Mouse (Mus musculus) Patski (cell line): ENCODE results near the gene Vps35l. TPM values are rescaled to one million over a fixed set of nuclear protein-coding genes. Genes with fewer than 3 reads are reported as not detected.

Experiments
- ATAC-seq: fragments of 100-300 bp; one replicate; pipeline ENCODE4 v1.8.0; 2021
- CTCF ChIA-PET: fragments of 350-600 bp; sonication (Branson Sonifier 250); formaldehyde crosslinking; loops from one replicate; lab custom pipeline; 2022; ENCODE audit warnings: inconsistent platforms; lab: Charles Lee
- POLR2A ChIA-PET: fragments of 350-600 bp; sonication (Branson Sonifier 250); formaldehyde crosslinking; loops from one replicate; lab custom pipeline; 2022; ENCODE audit warnings: antibody characterized with exemption, inconsistent platforms; lab: Charles Lee
- DNase-seq: peaks from one replicate; pipeline ENCODE4 v3.0.0-alpha.2; 2011; ENCODE audit warnings: low read depth, low spot score
- H3K27me3 ChIP-seq: fragments of 371-371 bp; one replicate; pipeline ENCODE4 v1.5.1; 2021
- CTCF ChIP-seq: fragments of 100-300 bp; IDR thresholded peaks from one replicate; pipeline ENCODE4 v1.5.1; 2021
- in situ Hi-C: fragments of 300-500 bp; cut with MboI; formaldehyde crosslinking; loops from 3 replicates; pipeline ENCODE4 v1.11.1; 2018; ENCODE audit warnings: low pct_unique_long_range_greater_than_20kb, mixed read lengths
- polyA plus RNA-seq: library from polyadenylated mRNA; unstranded; gene quantifications from one replicate; pipeline ENCODE4 v1.2.3, GENCODE M21; 2021

Gene Vps35l
- polyA plus RNA-seq, 1 experiment from 2014 or later: 107 TPM

DNA sequence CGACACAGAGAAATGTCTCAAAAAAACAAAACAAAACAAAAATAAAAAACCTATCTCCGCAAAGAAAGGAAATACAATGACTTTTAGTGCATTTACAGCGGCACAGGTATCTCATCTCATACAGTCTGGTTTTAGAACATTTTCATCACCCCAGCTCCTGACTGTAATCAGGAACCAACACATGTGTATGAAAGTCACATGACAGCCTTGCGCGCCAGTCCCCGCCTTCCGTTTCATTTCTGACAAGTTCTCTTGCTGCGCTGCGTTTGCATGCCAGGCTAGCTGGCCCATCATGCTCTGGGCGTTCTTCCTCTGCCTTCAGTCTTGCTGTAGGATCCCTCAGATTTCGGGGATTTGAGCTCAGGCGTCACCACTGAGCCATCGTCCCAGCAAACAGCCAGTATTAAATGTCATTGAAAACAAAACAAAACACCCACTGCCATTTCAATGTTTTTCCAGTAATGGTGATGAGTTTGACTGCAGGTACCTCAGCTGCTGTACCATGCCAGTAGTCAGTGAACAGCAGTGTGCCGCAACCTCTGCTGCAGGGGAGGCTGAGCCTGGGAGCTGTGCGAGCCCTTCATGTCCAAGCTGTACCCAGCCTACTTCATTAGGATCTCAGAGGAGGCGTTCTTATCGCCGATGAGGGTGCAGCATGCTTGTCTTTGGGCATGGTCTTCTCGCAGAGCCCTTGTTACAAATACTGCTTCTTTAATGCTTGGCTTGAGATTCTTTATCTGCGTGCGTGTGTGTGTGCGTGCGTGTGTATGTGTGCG lies 16.7 kb downstream of the Vps35l start:
- TF ChIP-seq CTCF: no peak
- ChIA-PET POLR2A (no interaction called here), CTCF (interaction anchor here (0.9 to 2.5 kb wide), 2 partner anchors 9 to 58 kb away, joined by 3 to 9 read pairs; no protein-coding TSS in a partner anchor)
- no peak for DNase-seq
- no peak for ATAC-seq
- H3K27me3 ChIP-seq: no peaks in the 10 kb centered on the region
- in situ Hi-C loops: loop anchor here (10.0 kb wide), 1 partner anchor 758 kb away; the partner anchor contains the start of gene Acsm5

DNA sequence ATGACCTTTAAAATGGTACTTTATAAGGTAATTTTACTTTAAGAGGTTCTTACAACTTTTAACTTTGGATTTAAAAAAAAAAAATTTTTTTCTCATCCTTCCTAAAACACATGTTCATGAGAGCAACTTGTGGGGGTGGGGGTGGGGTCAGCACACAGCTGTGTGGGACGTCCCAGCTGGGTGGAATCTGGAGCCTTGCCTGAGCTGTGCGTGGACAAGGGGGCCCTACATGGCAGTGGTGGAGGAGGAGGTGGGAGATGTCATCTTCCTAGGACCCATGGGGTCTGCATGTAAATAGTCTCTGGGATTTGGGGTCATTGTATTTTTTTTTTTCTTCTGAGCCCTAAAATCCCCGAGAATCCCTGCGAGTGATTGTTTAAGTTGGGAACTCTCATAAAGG lies 18.3 kb downstream of the Vps35l start:
- in situ Hi-C loops: loop anchor here (10.0 kb wide), 1 partner anchor 756 kb away; the partner anchor contains the start of gene Acsm5
- no peak for TF ChIP-seq CTCF
- POLR2A ChIA-PET: interaction anchor here (0.7 kb wide), 1 partner anchor 50 kb away, joined by 6 read pairs; no protein-coding TSS in a partner anchor
- DNase-seq (no peak), ATAC-seq (no peak)
- CTCF ChIA-PET: no interaction called here
- H3K27me3 ChIP-seq: no peaks in the 10 kb centered on the region

DNA sequence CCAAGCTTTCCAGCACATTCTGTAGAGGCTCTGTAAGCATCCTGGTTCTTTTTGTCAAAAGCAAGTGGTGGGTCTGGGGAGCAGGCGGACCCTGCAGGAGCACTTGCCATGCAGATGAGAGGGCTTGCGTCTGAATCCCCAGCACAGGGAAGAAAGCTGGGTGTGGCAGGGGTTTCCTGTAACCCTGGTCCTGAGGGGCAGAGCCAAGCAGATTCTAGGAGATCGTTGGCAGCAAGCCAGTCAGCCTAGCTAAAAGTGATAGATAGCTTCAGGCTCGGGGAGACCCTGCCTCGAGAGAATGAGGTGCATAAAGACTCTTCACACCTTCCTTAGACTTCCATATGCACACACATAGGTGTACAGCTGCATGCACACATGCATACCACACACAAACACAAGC lies 19.3 kb downstream of the Vps35l start:
- CTCF ChIA-PET: interaction anchor here (0.6 kb wide), 1 partner anchor 177 kb away, joined by 3 read pairs; no protein-coding TSS in a partner anchor
- in situ Hi-C loops: loop anchor here (10.0 kb wide), 1 partner anchor 755 kb away; the partner anchor contains the start of gene Acsm5
- ATAC-seq: no peak
- DNase-seq: no peak
- POLR2A ChIA-PET: no interaction called here
- H3K27me3 ChIP-seq: no peaks in the 10 kb centered on the region
- TF ChIP-seq CTCF: no peak

DNA sequence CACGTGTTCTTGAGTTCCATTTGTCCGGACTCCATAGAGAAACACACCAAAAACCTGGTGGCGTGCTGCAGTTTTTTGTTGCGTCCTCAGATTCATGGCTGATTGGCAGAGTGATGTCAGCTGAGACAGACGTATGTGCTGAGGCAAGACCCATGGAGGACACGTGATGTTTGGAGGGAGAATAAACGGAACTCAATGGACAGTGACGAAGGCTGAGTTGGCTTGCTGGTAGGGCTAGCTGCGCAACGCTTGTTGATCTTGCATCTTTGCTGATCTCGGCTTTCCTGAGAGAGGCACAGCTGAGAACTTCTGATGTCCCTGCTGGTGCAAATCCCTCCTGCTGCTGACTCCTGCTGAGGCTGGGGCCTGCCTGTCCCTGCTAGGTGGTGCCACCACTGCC lies 23.9 kb downstream of the Vps35l start:
- no peak for TF ChIP-seq CTCF
- CTCF ChIA-PET: interaction anchor here (1.1 kb wide), 1 partner anchor 232 kb away, joined by 4 read pairs; no protein-coding TSS in a partner anchor
- no peaks in the 10 kb centered on the region for H3K27me3 ChIP-seq
- ATAC-seq (no peak), DNase-seq (no peak)
- in situ Hi-C loops: loop anchor here (5.0 kb wide), 1 partner anchor 233 kb away; the partner anchor contains the start of gene Gprc5b
- POLR2A ChIA-PET: interaction anchor here (1.0 kb wide), 1 partner anchor 13 kb away, joined by 3 read pairs; no protein-coding TSS in a partner anchor

DNA sequence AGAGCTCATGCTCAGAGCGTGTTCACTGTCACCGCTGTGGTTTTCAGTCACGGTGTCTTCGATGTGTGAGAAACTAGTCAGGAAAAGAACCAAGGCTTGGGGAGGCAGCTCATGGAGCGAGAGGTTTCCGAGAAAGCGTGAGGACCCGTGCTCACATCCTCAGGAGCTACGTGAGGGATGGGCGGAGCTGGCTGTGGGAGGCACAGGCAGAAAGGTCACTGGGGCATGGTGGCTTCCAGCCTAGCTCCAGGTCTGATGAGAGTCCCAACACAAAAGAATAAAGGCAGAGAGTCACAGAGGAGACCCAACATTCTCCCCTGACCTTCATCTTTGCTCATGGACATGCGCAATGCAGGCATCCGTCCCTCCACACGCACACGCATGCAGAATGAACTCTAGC lies 24.7 kb downstream of the Vps35l start:
- ChIA-PET CTCF (interaction anchor here (1.1 kb wide), 1 partner anchor 231 kb away, joined by 4 read pairs; no protein-coding TSS in a partner anchor), POLR2A (interaction anchor here (1.0 kb wide), 1 partner anchor 14 kb away, joined by 3 read pairs; no protein-coding TSS in a partner anchor)
- TF ChIP-seq CTCF: no peak
- no peaks in the 10 kb centered on the region for H3K27me3 ChIP-seq
- no peak for ATAC-seq
- in situ Hi-C loops: loop anchor here (5.0 kb wide), 1 partner anchor 233 kb away; the partner anchor contains the start of gene Gprc5b
- no peak for DNase-seq

DNA sequence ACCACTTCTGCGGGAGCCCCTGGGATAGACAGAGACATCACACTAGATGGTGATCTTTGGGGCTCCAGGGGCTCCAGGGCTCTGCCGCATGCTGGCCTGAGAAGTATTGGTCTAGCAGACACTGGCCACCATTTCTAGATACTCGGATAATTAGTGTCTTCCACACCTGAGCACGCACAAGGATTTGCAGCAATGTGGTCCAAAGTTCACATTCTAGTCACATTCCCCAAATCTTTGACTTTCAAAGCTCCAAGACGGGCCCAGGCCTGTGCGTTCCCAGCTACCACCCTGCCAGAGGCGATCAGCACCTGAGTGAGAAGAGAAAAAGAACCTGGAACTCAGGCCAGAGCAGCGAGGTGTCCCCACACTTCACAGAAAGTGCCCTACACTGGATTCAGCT lies 25.6 kb downstream of the Vps35l start:
- ChIA-PET CTCF (interaction anchor here (0.8 to 2.5 kb wide), 16 partner anchors 9 to 242 kb away, joined by 3 to 17 read pairs (median 3); no protein-coding TSS in a partner anchor), POLR2A (no interaction called here)
- ATAC-seq (peak; percentile 54), DNase-seq (no peak)
- TF ChIP-seq CTCF: no peak
- H3K27me3 ChIP-seq: no peaks in the 10 kb centered on the region
- in situ Hi-C loops: no loop called here

DNA sequence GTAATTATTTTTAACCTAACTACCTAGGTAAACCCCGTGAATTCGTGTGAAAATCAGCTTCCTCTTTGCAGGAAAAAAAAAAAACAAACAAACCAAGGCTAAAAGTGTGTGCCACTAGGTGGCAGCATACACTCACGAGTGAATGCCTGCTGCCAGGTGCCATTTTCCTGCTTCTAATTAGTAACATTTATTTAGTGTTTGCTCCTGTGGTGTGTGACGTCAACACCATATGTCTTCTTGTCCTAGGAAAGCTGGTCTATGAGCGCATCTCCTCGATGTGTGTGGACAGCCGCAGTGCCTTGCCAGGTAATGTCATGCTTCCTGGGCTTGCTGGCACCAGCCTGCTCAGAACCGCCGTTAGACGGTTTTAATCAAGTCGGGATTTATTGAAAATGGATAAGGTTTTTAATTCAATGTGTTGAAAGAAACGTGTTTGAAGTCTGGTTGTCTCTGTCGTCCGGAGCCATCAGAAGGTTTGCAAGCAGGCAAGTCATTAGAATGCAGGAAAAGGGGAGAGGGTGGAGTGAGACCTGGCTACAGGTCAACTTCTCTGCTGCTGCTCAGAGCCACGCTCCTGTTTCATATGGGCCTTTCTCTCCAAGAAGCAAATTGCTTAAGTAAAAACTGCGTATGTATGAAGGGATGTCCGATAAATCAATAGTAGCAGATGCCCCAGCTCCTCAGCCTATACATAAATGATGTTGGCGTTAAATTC lies 26.2 kb downstream of the Vps35l start:
- no peaks in the 10 kb centered on the region for H3K27me3 ChIP-seq
- in situ Hi-C loops: no loop called here
- ATAC-seq (peak; percentile 25), DNase-seq (no peak)
- CTCF ChIA-PET: interaction anchor here (0.8 to 2.5 kb wide), 17 partner anchors 8 to 242 kb away, joined by 3 to 17 read pairs (median 3); no protein-coding TSS in a partner anchor
- no peak for TF ChIP-seq CTCF
- POLR2A ChIA-PET: no interaction called here

DNA sequence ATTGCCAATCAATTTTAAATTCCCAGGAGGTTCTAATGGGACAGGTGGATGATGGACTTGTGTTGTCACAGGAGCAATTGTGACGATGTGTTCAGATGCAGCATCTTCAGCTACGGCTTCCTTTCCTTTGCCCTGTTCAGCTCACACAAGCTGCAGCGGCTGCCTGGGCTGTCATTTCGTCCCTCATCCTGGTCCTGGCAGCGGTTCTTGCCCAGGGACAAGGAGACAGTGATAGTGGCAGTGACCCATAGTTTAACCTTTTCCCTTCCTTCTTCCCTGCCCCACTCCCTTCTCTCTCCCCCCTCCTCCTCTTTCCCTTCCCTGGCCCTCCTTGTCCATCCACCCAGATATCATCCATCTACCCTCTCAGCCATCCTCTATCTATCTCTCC lies 26.8 kb downstream of the Vps35l start:
- no peak for ATAC-seq
- POLR2A ChIA-PET: no interaction called here
- CTCF ChIA-PET: interaction anchor here (0.8 to 2.5 kb wide), 11 partner anchors 9 to 241 kb away, joined by 3 to 17 read pairs (median 3); no protein-coding TSS in a partner anchor
- in situ Hi-C loops: no loop called here
- TF ChIP-seq CTCF: no peak
- no peaks in the 10 kb centered on the region for H3K27me3 ChIP-seq
- no peak for DNase-seq

DNA sequence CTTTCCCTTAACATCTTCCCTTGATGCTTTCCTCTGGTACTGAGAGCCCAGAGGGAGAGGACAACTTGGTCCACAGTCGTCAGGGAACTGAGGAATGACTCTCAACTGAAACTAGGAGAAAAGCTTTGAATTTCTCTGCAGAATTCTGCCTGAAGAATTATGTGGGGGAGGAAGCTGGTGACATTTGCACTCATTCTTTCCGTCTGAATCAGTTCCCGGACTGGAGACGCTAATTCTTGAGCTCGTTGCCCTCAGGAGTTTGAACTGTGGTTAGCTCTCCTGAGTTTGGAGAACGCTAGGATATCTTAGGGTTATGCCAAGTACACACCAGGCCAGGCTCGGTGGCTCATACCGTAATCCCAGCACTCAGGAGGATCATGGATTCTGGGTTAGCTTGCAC lies 29.2 kb downstream of the Vps35l start:
- no peak for TF ChIP-seq CTCF
- in situ Hi-C loops: no loop called here
- no peak for DNase-seq
- H3K27me3 ChIP-seq: no peaks in the 10 kb centered on the region
- ATAC-seq: peak; percentile 16
- POLR2A ChIA-PET: no interaction called here
- CTCF ChIA-PET: no interaction called here

DNA sequence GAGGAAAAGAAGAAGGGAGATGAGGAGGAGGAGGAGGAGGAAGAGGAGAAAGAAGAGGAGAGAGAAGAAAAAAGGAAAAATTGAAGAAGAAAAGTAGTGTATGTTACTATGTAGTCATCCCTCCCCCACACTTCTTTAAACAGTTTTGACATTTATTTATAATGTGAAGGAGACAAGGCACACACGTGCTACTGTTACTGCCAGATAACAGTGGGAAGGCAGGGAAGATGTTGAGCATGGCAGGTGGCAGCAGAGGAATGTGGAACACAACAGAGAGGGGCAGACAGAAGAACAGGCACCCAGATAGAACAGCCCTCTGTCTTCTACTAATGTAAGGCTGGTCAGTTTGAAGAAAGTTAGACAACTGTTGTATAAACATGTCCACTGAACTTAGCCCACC lies 29.6 kb downstream of the Vps35l start:
- H3K27me3 ChIP-seq: no peaks in the 10 kb centered on the region
- no peak for TF ChIP-seq CTCF
- ChIA-PET POLR2A (interaction anchor here (0.6 kb wide), 1 partner anchor 55 kb away, joined by 3 read pairs; no protein-coding TSS in a partner anchor), CTCF (no interaction called here)
- DNase-seq (no peak), ATAC-seq (no peak)
- in situ Hi-C loops: no loop called here
